Mouse (Mus musculus) intestine, embryonic 15.5 days (tissue): ENCODE measurements at regions not wholly inside any gene's neighbourhood (a gene's known extent, or its start where the extent isn't known, plus 50 kb on each side); places are given as distances from the start of the nearest gene placed in this dataset.
A peak's percentile ranks its signal among the peaks of the same experiment; 100 is the strongest.

ENCODE experiments used
- ATAC-seq: fragments of 200-750 bp; cut with Nextera tagmentation; 2 replicates; pipeline ENCODE4 v1.8.0; 2017; ENCODE audit warnings: moderate TSS enrichment, moderate library complexity
- H3K27ac ChIP-seq: fragments of 300-500 bp; sonication (generic); 2 replicates; pipeline ENCODE4 v1.5.1; 2015; ENCODE audit warnings: mild to moderate bottlenecking, inconsistent platforms
- H3K27me3 ChIP-seq: fragments of 300-500 bp; sonication (generic); replicated peaks from 2 replicates; pipeline ENCODE4 v1.6.1; 2015; ENCODE audit warnings: inconsistent platforms
- H3K36me3 ChIP-seq: fragments of 300-500 bp; sonication (generic); 2 replicates; pipeline ENCODE4 v1.6.1; 2015; ENCODE audit warnings: inconsistent platforms
- H3K4me1 ChIP-seq: fragments of 300-500 bp; sonication (generic); replicated peaks from 2 replicates; pipeline ENCODE4 v1.6.1; 2015; ENCODE audit warnings: inconsistent platforms
- H3K4me2 ChIP-seq: fragments of 300-500 bp; sonication (generic); replicated peaks from 2 replicates; pipeline ENCODE4 v1.6.1; 2015; ENCODE audit warnings: mild to moderate bottlenecking, inconsistent platforms
- H3K4me3 ChIP-seq: fragments of 300-500 bp; sonication (generic); replicated peaks from 2 replicates; pipeline ENCODE4 v1.5.1; 2015; ENCODE audit warnings: inconsistent platforms
- H3K9ac ChIP-seq: fragments of 300-500 bp; sonication (generic); 2 replicates; pipeline ENCODE4 v1.6.1; 2015; ENCODE audit warnings: inconsistent platforms
- H3K9me3 ChIP-seq: fragments of 300-500 bp; sonication (generic); 2 replicates; pipeline ENCODE4 v1.6.1; 2016; ENCODE audit warnings: inconsistent platforms
- WGBS: fragments of 180-500 bp; shearing (Covaris S2); methylation state at CpG from one replicate; pipeline ENCODE4 v1.1.7; 2015; 5-methylcytosine and 5-hydroxymethylcytosine counted together

- no peak for ATAC-seq
- Histone ChIP-seq H3K27ac (no peak overlapping the region), H3K27me3 (no peaks in the 10 kb centered on the region), H3K4me1 (no peaks in the 10 kb centered on the region), H3K4me3 (no peak overlapping the region), H3K36me3 (no peaks in the 10 kb centered on the region), H3K9me3 (no peaks in the 10 kb centered on the region), H3K9ac (no peak overlapping the region), H3K4me2 (no peak overlapping the region)
- WGBS, result 88% methylated on average over 7 of the region's 7 CpGs
Measured at GRCm38 (mm10) chr17:51370990-51371389, 191.8 kb upstream of the Tbc1d5 start.

- no peak for ATAC-seq
- Histone ChIP-seq H3K27ac (no peak overlapping the region), H3K9me3 (no peaks in the 10 kb centered on the region), H3K36me3 (no peaks in the 10 kb centered on the region), H3K4me1 (no peaks in the 10 kb centered on the region), H3K4me2 (no peak overlapping the region), H3K9ac (no peak overlapping the region), H3K4me3 (no peak overlapping the region), H3K27me3 (no peaks in the 10 kb centered on the region)
- 72% methylated on average over 9 of the region's 9 CpGs for WGBS
Measured at GRCm38 (mm10) chr17:51370085-51370484, 190.9 kb upstream of the Tbc1d5 start.

GRCm38 (mm10) chr17:51362801-51363200 is 183.6 kb upstream of the Tbc1d5 start:
- no peak overlapping the region for H3K4me2 ChIP-seq
- no peaks in the 10 kb centered on the region for H3K9me3 ChIP-seq
- H3K27ac ChIP-seq, result no peak overlapping the region
- H3K9ac ChIP-seq, result no peak overlapping the region
- H3K36me3 ChIP-seq, result no peaks in the 10 kb centered on the region
- no peaks in the 10 kb centered on the region for H3K27me3 ChIP-seq
- no peak overlapping the region for H3K4me3 ChIP-seq
- ATAC-seq, result no peak
- H3K4me1 ChIP-seq, result no peaks in the 10 kb centered on the region
- 89% methylated on average over 7 of the region's 7 CpGs for WGBS

GRCm38 (mm10) chr17:51362271-51362670 is 183.1 kb upstream of the Tbc1d5 start:
- Histone ChIP-seq H3K36me3 (no peaks in the 10 kb centered on the region), H3K27me3 (no peaks in the 10 kb centered on the region), H3K4me1 (no peaks in the 10 kb centered on the region), H3K4me3 (no peak overlapping the region), H3K4me2 (no peak overlapping the region), H3K9ac (no peak overlapping the region), H3K9me3 (no peaks in the 10 kb centered on the region), H3K27ac (no peak overlapping the region)
- WGBS, result 96% methylated on average over 12 of the region's 12 CpGs
- ATAC-seq, result no peak

GRCm38 (mm10) chr17:51358362-51358739 is 179.2 kb upstream of the Tbc1d5 start:
- Histone ChIP-seq H3K27ac (no peak overlapping the region), H3K36me3 (no peaks in the 10 kb centered on the region), H3K9me3 (no peaks in the 10 kb centered on the region), H3K4me3 (no peak overlapping the region), H3K4me2 (no peak overlapping the region), H3K4me1 (no peaks in the 10 kb centered on the region), H3K9ac (no peak overlapping the region), H3K27me3 (no peaks in the 10 kb centered on the region)
- ATAC-seq, result peak; percentile 65
- WGBS, result 43% methylated on average over 4 of the region's 4 CpGs

GRCm38 (mm10) chr17:51357690-51358361 is 178.7 kb upstream of the Tbc1d5 start:
- 60% methylated on average over 5 of the region's 5 CpGs for WGBS
- H3K9me3 ChIP-seq, result no peaks in the 10 kb centered on the region
- H3K36me3 ChIP-seq, result no peaks in the 10 kb centered on the region
- no peaks in the 10 kb centered on the region for H3K27me3 ChIP-seq
- no peak overlapping the region for H3K9ac ChIP-seq
- H3K27ac ChIP-seq, result no peak overlapping the region
- H3K4me2 ChIP-seq, result no peak overlapping the region
- no peak for ATAC-seq
- no peak overlapping the region for H3K4me3 ChIP-seq
- no peaks in the 10 kb centered on the region for H3K4me1 ChIP-seq

GRCm38 (mm10) chr17:51356447-51356846 is 177.3 kb upstream of the Tbc1d5 start:
- no peaks in the 10 kb centered on the region for H3K9me3 ChIP-seq
- no peak overlapping the region for H3K27ac ChIP-seq
- no peaks in the 10 kb centered on the region for H3K36me3 ChIP-seq
- no peaks in the 10 kb centered on the region for H3K4me1 ChIP-seq
- H3K4me2 ChIP-seq, result no peak overlapping the region
- H3K9ac ChIP-seq, result no peak overlapping the region
- H3K27me3 ChIP-seq, result no peaks in the 10 kb centered on the region
- WGBS, result 86% methylated on average over 8 of the region's 8 CpGs
- no peak overlapping the region for H3K4me3 ChIP-seq
- ATAC-seq, result no peak

- Histone ChIP-seq H3K4me1 (no peaks in the 10 kb centered on the region), H3K27ac (no peak overlapping the region), H3K4me2 (no peak overlapping the region), H3K9ac (no peak overlapping the region), H3K27me3 (no peaks in the 10 kb centered on the region), H3K36me3 (no peaks in the 10 kb centered on the region), H3K4me3 (no peak overlapping the region), H3K9me3 (no peaks in the 10 kb centered on the region)
- 75% methylated on average over 7 of the region's 7 CpGs for WGBS
- ATAC-seq, result no peak
Measured at GRCm38 (mm10) chr17:51321868-51322267, 142.7 kb upstream of the Tbc1d5 start.

GRCm38 (mm10) chr17:51321025-51321424 is 141.9 kb upstream of the Tbc1d5 start:
- 72% methylated on average over 5 of the region's 5 CpGs for WGBS

GRCm38 (mm10) chr17:51304964-51305363 is 125.8 kb upstream of the Tbc1d5 start:
- H3K36me3 ChIP-seq, result no peaks in the 10 kb centered on the region
- H3K27me3 ChIP-seq, result no peaks in the 10 kb centered on the region
- H3K4me3 ChIP-seq, result no peak overlapping the region
- ATAC-seq, result 0 out of 2 replicates have a peak, but pooled peaks have one; percentile 62
- no peaks in the 10 kb centered on the region for H3K9me3 ChIP-seq
- H3K4me2 ChIP-seq, result 0 out of 2 replicates have a peak overlapping the region, but pooled peaks have one; percentile 4
- H3K4me1 ChIP-seq, result no peaks in the 10 kb centered on the region
- 49% methylated on average over 14 of the region's 14 CpGs for whole genome bisulfite sequencing
- H3K27ac ChIP-seq, result no peak overlapping the region
- no peak overlapping the region for H3K9ac ChIP-seq

More at GRCm38 (mm10) chr17:51321025-51321424, 141.9 kb upstream of the Tbc1d5 start:
- Histone ChIP-seq H3K27me3 (no peaks in the 10 kb centered on the region), H3K4me2 (no peak overlapping the region), H3K27ac (no peak overlapping the region), H3K4me1 (no peaks in the 10 kb centered on the region), H3K9me3 (no peaks in the 10 kb centered on the region), H3K4me3 (no peak overlapping the region), H3K36me3 (no peaks in the 10 kb centered on the region), H3K9ac (no peak overlapping the region)
- no peak for ATAC-seq

- WGBS, result 90% methylated on average over 1 of the region's 1 CpGs
- H3K4me3 ChIP-seq, result no peak overlapping the region
- no peak overlapping the region for H3K27ac ChIP-seq
- no peaks in the 10 kb centered on the region for H3K27me3 ChIP-seq
- no peaks in the 10 kb centered on the region for H3K36me3 ChIP-seq
- no peak overlapping the region for H3K4me2 ChIP-seq
- no peaks in the 10 kb centered on the region for H3K9me3 ChIP-seq
- H3K9ac ChIP-seq, result no peak overlapping the region
- no peaks in the 10 kb centered on the region for H3K4me1 ChIP-seq
- no peak for ATAC-seq
Measured at GRCm38 (mm10) chr17:51290741-51291140, 111.6 kb upstream of the Tbc1d5 start.

GRCm38 (mm10) chr17:51288751-51289150 is 109.6 kb upstream of the Tbc1d5 start:
- Histone ChIP-seq H3K9me3 (no peaks in the 10 kb centered on the region), H3K4me3 (no peak overlapping the region), H3K36me3 (no peaks in the 10 kb centered on the region), H3K27me3 (no peaks in the 10 kb centered on the region), H3K4me1 (no peaks in the 10 kb centered on the region), H3K4me2 (no peak overlapping the region), H3K9ac (no peak overlapping the region), H3K27ac (no peak overlapping the region)
- no peak for ATAC-seq
- WGBS, result 78% methylated on average over 7 of the region's 7 CpGs

GRCm38 (mm10) chr17:51287878-51288277 is 108.7 kb upstream of the Tbc1d5 start:
- Histone ChIP-seq H3K4me1 (no peaks in the 10 kb centered on the region), H3K36me3 (no peaks in the 10 kb centered on the region), H3K4me2 (no peak overlapping the region), H3K27me3 (no peaks in the 10 kb centered on the region), H3K27ac (no peak overlapping the region), H3K9me3 (no peaks in the 10 kb centered on the region), H3K4me3 (no peak overlapping the region), H3K9ac (no peak overlapping the region)
- 84% methylated on average over 8 of the region's 8 CpGs for WGBS
- no peak for ATAC-seq
